Comparison of ENCODE assay signal across 21 mouse cellular contexts in genomic region chr3:79494028-79494427, GRCm38 (mm10).
DNase-seq lines count a peak whose midpoint lies in the region; ATAC-seq and TF ChIP-seq lines count a peak whose summit lies in the region.
"Had no signal": no experiment of that assay in that cellular context is flagged by ENCODE, and none has a peak within 500 bp of the region (broad histone marks: within the 10 kb centered on the region; RNA-seq: fewer than 3 reads in every experiment).

No protein-coding gene starts in this region.

- H3K27me3 ChIP-seq in heart, adult 2 months (ENCODE audit: control insufficient read depth, insufficient read depth, low read length), result no peaks in the 10 kb centered on the region
- H3K27me3 ChIP-seq in lung, postnatal 0 days (replicated peaks; ENCODE audit: insufficient read depth, low read length), result no peaks in the 10 kb centered on the region
- H3K27me3 ChIP-seq in midbrain, embryonic 11.5 days (ENCODE audit: control insufficient read depth, insufficient read depth, low read length), result no peaks in the 10 kb centered on the region
- no peaks in the 10 kb centered on the region for H3K27me3 ChIP-seq in midbrain, embryonic 15.5 days (replicated peaks)
- H3K27me3 ChIP-seq: forebrain, embryonic 13.5 days; hindbrain, embryonic 12.5 days; hindbrain, embryonic 15.5 days had no signal

- no peak for TF ChIP-seq POLR2A in heart, adult 2 months (IDR thresholded peaks at IDR 0.05; ENCODE audit: insufficient read depth, low read depth, low read length)

- H3K27ac ChIP-seq in heart, adult 2 months, result peak overlapping the region; percentile 42
- peak overlapping the region; percentile 17; the same call in 1 of the 2 replicates for H3K27ac ChIP-seq in lung, postnatal 0 days (ENCODE audit: low read length)
- H3K27ac ChIP-seq in midbrain, embryonic 11.5 days (ENCODE audit: low read depth, low read length), result no peak overlapping the region
- H3K27ac ChIP-seq in midbrain, embryonic 15.5 days, result no peak overlapping the region
- H3K27ac ChIP-seq: forebrain, embryonic 10.5 days; forebrain, embryonic 13.5 days; hindbrain, embryonic 12.5 days; hindbrain, embryonic 15.5 days had no signal

- intact Hi-C loops in heart, adult 2 months (cut with DNase I), result no loop called here

- H3K36me3 ChIP-seq in heart, adult 2 months (ENCODE audit: control insufficient read depth, insufficient read depth, low read length), result peaks cover 7% of the 10 kb centered on the region
- H3K36me3 ChIP-seq in lung, postnatal 0 days (ENCODE audit: insufficient read depth, low read length), result peaks cover 7% of the 10 kb centered on the region; the same call in 1 of the 2 replicates
- H3K36me3 ChIP-seq in midbrain, embryonic 11.5 days (ENCODE audit: control insufficient read depth, insufficient read depth, low read length), result peaks cover 3% of the 10 kb centered on the region; the same call in 1 of the 2 replicates
- H3K36me3 ChIP-seq in midbrain, embryonic 15.5 days (replicated peaks), result 0 out of 2 replicates have a peak, but pooled peaks cover 3% of the 10 kb centered on the region

- ATAC-seq in lung, postnatal 0 days, result no peak
- no peak for ATAC-seq in midbrain, embryonic 11.5 days (ENCODE audit: low FRiP score)
- ATAC-seq in midbrain, embryonic 15.5 days (replicated peaks), result no peak
- ATAC-seq: activated CD4-positive, CD25-positive, alpha-beta regulatory T cell, adult 4 months; forebrain, embryonic 13.5 days; forebrain, embryonic 16.5 days had no signal

- no peak for TF ChIP-seq EP300 in heart, adult 2 months (IDR thresholded peaks at IDR 0.05; ENCODE audit: insufficient read depth, low read depth, low read length)
- no peak for TF ChIP-seq EP300 in lung, postnatal 0 days (IDR thresholded peaks at IDR 0.05)

- no peaks in the 10 kb centered on the region; the same call in 1 of the 2 replicates for H3K4me1 ChIP-seq in heart, adult 2 months (ENCODE audit: control insufficient read depth, insufficient read depth, low read length)
- no peaks in the 10 kb centered on the region for H3K4me1 ChIP-seq in lung, postnatal 0 days (ENCODE audit: insufficient read depth, low read depth, low read length)
- H3K4me1 ChIP-seq in midbrain, embryonic 11.5 days (ENCODE audit: control insufficient read depth, insufficient read depth, low read length), result no peaks in the 10 kb centered on the region
- no peaks in the 10 kb centered on the region for H3K4me1 ChIP-seq in midbrain, embryonic 15.5 days
- H3K4me1 ChIP-seq: forebrain, embryonic 10.5 days; forebrain, embryonic 13.5 days; hindbrain, embryonic 12.5 days; hindbrain, embryonic 15.5 days had no signal

- DNase-seq in gastrocnemius, adult 18-20 months (ENCODE audit: low spot score), result peak; percentile 56
- DNase-seq in gastrocnemius, postnatal 4 days (ENCODE audit: low spot score in 2 of 2), result no peak
- DNase-seq in heart, adult 2 months, result no peak
- no peak for DNase-seq in heart, adult 8-10 months (ENCODE audit: low spot score)
- DNase-seq in lung, postnatal 0 days (ENCODE audit: low spot score), result no peak
- DNase-seq in lung, postnatal 14 days, result no peak
- peak; percentile 21 for DNase-seq in midbrain, embryonic 11.5 days (ENCODE audit: low spot score, missing footprints)
- DNase-seq: adrenal gland, adult 8-10 months; adrenal gland, postnatal 25 days; cerebellum, adult 18-20 months; cerebellum, adult 9-10 months; cerebellum, postnatal 14 days; gastrocnemius, postnatal 36 days had no signal

- 66% methylated on average over 8 of the region's 8 CpGs for WGBS in heart, adult 2 months
- 62% methylated on average over 8 of the region's 8 CpGs for WGBS in lung, postnatal 0 days
- 84% methylated on average over 8 of the region's 8 CpGs for WGBS in midbrain, embryonic 11.5 days
- 81% methylated on average over 8 of the region's 8 CpGs for WGBS in midbrain, embryonic 15.5 days

- H3K4me3 ChIP-seq in heart, adult 2 months, result no peak overlapping the region
- no peak overlapping the region for H3K4me3 ChIP-seq in lung, postnatal 0 days (ENCODE audit: low read depth, low read length)
- no peak overlapping the region for H3K4me3 ChIP-seq in midbrain, embryonic 11.5 days (ENCODE audit: low read depth, low read length)
- no peak overlapping the region for H3K4me3 ChIP-seq in midbrain, embryonic 15.5 days
- H3K4me3 ChIP-seq: forebrain, embryonic 10.5 days; forebrain, embryonic 13.5 days; hindbrain, embryonic 12.5 days; hindbrain, embryonic 15.5 days had no signal

- no peaks in the 10 kb centered on the region for H3K9me3 ChIP-seq in lung, postnatal 0 days (ENCODE audit: low read length)
- no peaks in the 10 kb centered on the region for H3K9me3 ChIP-seq in midbrain, embryonic 11.5 days (ENCODE audit: control insufficient read depth, low read length)
- H3K9me3 ChIP-seq in midbrain, embryonic 15.5 days, result no peaks in the 10 kb centered on the region
- H3K9me3 ChIP-seq: forebrain, embryonic 10.5 days; forebrain, embryonic 13.5 days; hindbrain, embryonic 12.5 days; hindbrain, embryonic 15.5 days had no signal

- TF ChIP-seq CTCF in heart, adult 2 months (IDR thresholded peaks at IDR 0.05), result no peak
- no peak for TF ChIP-seq CTCF in lung, postnatal 0 days (IDR thresholded peaks at IDR 0.05)

- H3K79me2 ChIP-seq in heart, adult 2 months (replicated peaks; ENCODE audit: control insufficient read depth, insufficient read depth, low read length), result no peaks in the 10 kb centered on the region

- H3K9ac ChIP-seq in heart, adult 2 months (ENCODE audit: low read depth, low read length), result no peak overlapping the region
- no peak overlapping the region for H3K9ac ChIP-seq in lung, postnatal 0 days (replicated peaks; ENCODE audit: low read depth)
- H3K9ac ChIP-seq in midbrain, embryonic 11.5 days (ENCODE audit: low read length), result no peak overlapping the region
- no peak overlapping the region for H3K9ac ChIP-seq in midbrain, embryonic 15.5 days
- H3K9ac ChIP-seq: forebrain, embryonic 13.5 days; hindbrain, embryonic 12.5 days; hindbrain, embryonic 15.5 days had no signal

- H3K4me2 ChIP-seq in lung, postnatal 0 days (replicated peaks; ENCODE audit: low read depth, low read length), result no peak overlapping the region
- no peak overlapping the region for H3K4me2 ChIP-seq in midbrain, embryonic 11.5 days
- no peak overlapping the region for H3K4me2 ChIP-seq in midbrain, embryonic 15.5 days
- H3K4me2 ChIP-seq: forebrain, embryonic 13.5 days; heart, embryonic 11.5 days; hindbrain, embryonic 12.5 days; hindbrain, embryonic 15.5 days had no signal

Comparison
In these comparisons a context has a peak if more than half of its experiments do, and no peak if none do; other contexts are left out.
1. DNase-seq: peak in gastrocnemius, adult 18-20 months (single experiment) and midbrain, embryonic 11.5 days (single experiment); none in gastrocnemius, postnatal 4 days (0 of 2), heart, adult 2 months (0 of 2), heart, adult 8-10 months (single experiment), lung, postnatal 0 days (single experiment) and lung, postnatal 14 days (single experiment).
2. H3K27ac ChIP-seq: peak in heart, adult 2 months (single experiment) and lung, postnatal 0 days (single experiment); none in midbrain, embryonic 11.5 days (single experiment) and midbrain, embryonic 15.5 days (single experiment).